Mouse (Mus musculus) lung, postnatal 0 days (tissue): ENCODE results near the gene Ltbp1.

Experiments
- CTCF ChIP-seq: IDR thresholded peaks from 2 replicates; pipeline ENCODE4 v1.5.1; 2016; ENCODE audit warnings: antibody characterized with exemption, mild to moderate bottlenecking
- EP300 ChIP-seq: IDR thresholded peaks from 2 replicates; pipeline ENCODE4 v1.6.1; 2016; ENCODE audit warnings: antibody characterized with exemption, mild to moderate bottlenecking, control low read depth

- peak; percentile 31; the same call in 1 of the 2 replicates for TF ChIP-seq CTCF
- no peak for TF ChIP-seq EP300
These were observed 83.4 kb downstream of the Ltbp1 start for GRCm38 (mm10) chr17:75088727-75089126.
